In genomic region chr2:9875676-9876357, GRCm38 (mm10) we compare ENCODE assay signal across 10 mouse cellular contexts. TPM values are rescaled to one million over a fixed set of nuclear protein-coding genes. Genes with fewer than 3 reads are reported as not detected.
DNase-seq lines count a peak whose midpoint lies in the region; ATAC-seq and TF ChIP-seq lines count a peak whose summit lies in the region.
"Had no signal": no experiment of that assay in that cellular context is flagged by ENCODE, and none has a peak within 500 bp of the region (broad histone marks: within the 10 kb centered on the region; RNA-seq: fewer than 3 reads in every experiment).

No protein-coding gene starts in this region.

- peaks cover 14% of the 10 kb centered on the region for H3K4me1 ChIP-seq in heart, embryonic 16.5 days (ENCODE audit: control insufficient read depth, insufficient read depth, low read length)
- no peaks in the 10 kb centered on the region for H3K4me1 ChIP-seq in heart, adult 2 months (ENCODE audit: control insufficient read depth, insufficient read depth, low read length)

- no peak for TF ChIP-seq CTCF in heart, adult 2 months (IDR thresholded peaks at IDR 0.05)

- H3K9me3 ChIP-seq in heart, embryonic 16.5 days (replicated peaks; ENCODE audit: control insufficient read depth, low read length), result no peaks in the 10 kb centered on the region

- no peak for DNase-seq in heart, adult 2 months
- peak; percentile 36 for DNase-seq in embryo, embryonic 10 days (ENCODE audit: low spot score)
- peak; percentile 92 for DNase-seq in induced T-regulatory cell, adult 2 months (ENCODE audit: low read depth)
- peak; percentile 80 for DNase-seq in naive thymus-derived CD4-positive, alpha-beta T cell, adult 2 months (ENCODE audit: low read depth)
- no peak for DNase-seq in testis, postnatal 14 days (ENCODE audit: low spot score)
- DNase-seq in right cerebral cortex, postnatal 10 days (ENCODE audit: low spot score in 2 of 2), result no peak
- no peak for DNase-seq in spleen, postnatal 36 days (ENCODE audit: low spot score in 2 of 2)

- TF ChIP-seq EP300 in heart, adult 2 months (IDR thresholded peaks at IDR 0.05; ENCODE audit: insufficient read depth, low read depth, low read length), result no peak

- intact Hi-C loops in heart, adult 2 months (cut with DNase I), result loop anchor here (5.0 kb wide), 2 partner anchors 249 to 329 kb away; no protein-coding TSS in a partner anchor

- H3K27me3 ChIP-seq in heart, embryonic 16.5 days (ENCODE audit: control insufficient read depth, insufficient read depth, low read length), result peaks cover 37% of the 10 kb centered on the region
- H3K27me3 ChIP-seq in heart, adult 2 months (ENCODE audit: control insufficient read depth, insufficient read depth, low read length), result peaks cover 10% of the 10 kb centered on the region

- H3K79me2 ChIP-seq in heart, adult 2 months (replicated peaks; ENCODE audit: control insufficient read depth, insufficient read depth, low read length), result no peaks in the 10 kb centered on the region

- peak overlapping the region; percentile 95 for H3K4me2 ChIP-seq in heart, embryonic 16.5 days (ENCODE audit: low read depth, low read length)

- no peak overlapping the region for H3K27ac ChIP-seq in heart, embryonic 16.5 days (ENCODE audit: low read length)
- no peak overlapping the region for H3K27ac ChIP-seq in heart, adult 2 months
- H3K27ac ChIP-seq: left cerebral cortex, adult 2 months had no signal

- H3K4me3 ChIP-seq in heart, embryonic 16.5 days (ENCODE audit: low read length), result peak overlapping the region; percentile 66
- no peak overlapping the region for H3K4me3 ChIP-seq in heart, adult 2 months
- H3K4me3 ChIP-seq: left cerebral cortex, adult 2 months had no signal

- no peak overlapping the region for H3K9ac ChIP-seq in heart, embryonic 16.5 days (ENCODE audit: low read length)
- H3K9ac ChIP-seq in heart, adult 2 months (ENCODE audit: low read depth, low read length), result no peak overlapping the region

- ATAC-seq in heart, embryonic 16.5 days (replicated peaks; ENCODE audit: extremely low read depth, insufficient read depth, low FRiP score), result no peak
- ATAC-seq: forebrain, embryonic 16.5 days had no signal

- no peak for TF ChIP-seq POLR2A in heart, adult 2 months (IDR thresholded peaks at IDR 0.05; ENCODE audit: insufficient read depth, low read depth, low read length)

- 41% methylated on average over 12 of the region's 12 CpGs for WGBS in heart, embryonic 16.5 days
- 80% methylated on average over 12 of the region's 12 CpGs for WGBS in heart, adult 2 months

- no peaks in the 10 kb centered on the region for H3K36me3 ChIP-seq in heart, embryonic 16.5 days (ENCODE audit: control insufficient read depth, insufficient read depth)
- H3K36me3 ChIP-seq in heart, adult 2 months (ENCODE audit: control insufficient read depth, insufficient read depth, low read length), result no peaks in the 10 kb centered on the region

RNA-seq across cellular contexts. Expression of gene 4930412O13Rik, which starts 5.2 kb away (rescaled TPM):
- polyA plus RNA-seq in heart, embryonic 16.5 days (2015; fragmentation: Nextera tagmentation; extraction: Ambion mirVana), result not detected in 2 replicates
- total RNA-seq in heart, adult 2 months (2021), result not detected
- polyA plus RNA-seq in heart, adult 2 months (2012; rRNA removed), result not detected in 2 replicates
- total RNA-seq: left cerebral cortex, adult 2 months had no signal
- polyA plus RNA-seq: forebrain, embryonic 16.5 days had no signal

RNA-seq across cellular contexts. Expression of gene 9230102O04Rik, which starts 13.5 kb away (rescaled TPM):
- not detected in 2 replicates for polyA plus RNA-seq in heart, embryonic 16.5 days (2015; fragmentation: Nextera tagmentation; extraction: Ambion mirVana)
- total RNA-seq in heart, adult 2 months (2021), result not detected
- polyA plus RNA-seq in heart, adult 2 months (2012; rRNA removed), result not detected in 2 replicates
- total RNA-seq: left cerebral cortex, adult 2 months had no signal
- polyA plus RNA-seq: forebrain, embryonic 16.5 days had no signal

RNA-seq across cellular contexts. Expression of gene Gata3, which starts 14.0 kb away (rescaled TPM):
- polyA plus RNA-seq in heart, embryonic 16.5 days (2015; fragmentation: Nextera tagmentation; extraction: Ambion mirVana), result 5.4 and 11.9 TPM in 2 replicates
- under 1 TPM; 0.59 to 0.91 TPM for total RNA-seq in heart, adult 2 months (2021)
- polyA plus RNA-seq in heart, adult 2 months (2012; rRNA removed), result 0.32 and 0.57 TPM in 2 replicates
- total RNA-seq: left cerebral cortex, adult 2 months had no signal

Comparison
In these comparisons a context has a peak if more than half of its experiments do, and no peak if none do; other contexts are left out.
1. DNase-seq: peak in embryo, embryonic 10 days (single experiment), induced T-regulatory cell, adult 2 months (single experiment) and naive thymus-derived CD4-positive, alpha-beta T cell, adult 2 months (single experiment); none in heart, adult 2 months (0 of 2), testis, postnatal 14 days (single experiment), right cerebral cortex, postnatal 10 days (0 of 2) and spleen, postnatal 36 days (0 of 2).